Mouse (Mus musculus): ENCODE data around the gene Tfap2b. TPM values are rescaled to one million over a fixed set of nuclear protein-coding genes. Genes with fewer than 3 reads are reported as not detected.

Gene Tfap2b
- polyA plus RNA-seq, 1 experiment from 2014 or later: not detected

DNA sequence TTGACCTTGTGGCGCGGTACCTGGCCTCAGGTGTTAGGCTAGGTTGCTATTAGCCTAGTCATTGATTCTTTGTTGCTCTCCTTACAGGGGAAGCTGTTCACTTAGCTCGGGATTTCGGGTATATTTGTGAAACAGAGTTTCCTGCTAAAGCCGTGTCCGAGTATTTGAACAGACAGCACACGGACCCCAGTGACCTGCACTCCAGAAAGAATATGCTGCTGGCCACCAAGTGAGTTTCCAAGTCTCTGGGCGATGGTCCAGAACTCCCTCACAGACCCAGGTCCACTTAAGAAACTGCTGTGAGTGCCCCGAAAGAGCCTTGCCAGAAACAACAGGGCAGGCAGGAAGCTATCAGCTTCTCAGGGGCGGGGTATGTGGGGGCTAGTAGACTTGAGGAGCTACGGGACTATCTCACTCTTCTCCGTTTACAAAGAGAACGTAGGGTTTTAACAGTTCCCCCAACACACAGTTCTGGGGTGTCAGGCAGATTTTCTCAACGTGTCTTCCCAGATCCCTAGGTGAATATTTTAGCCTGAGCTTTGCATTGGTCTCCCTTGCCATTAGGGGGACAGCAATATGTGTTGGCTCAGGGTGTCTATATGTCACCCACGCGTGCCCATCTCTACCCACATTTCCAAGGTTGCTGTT lies 22.3 kb downstream of the Tfap2b start:
- TF ChIP-seq CTCF (IDR thresholded peaks at IDR 0.05; ENCODE audit: low read depth): no peak
- no peaks in the 10 kb centered on the region for H3K36me3 ChIP-seq (ENCODE audit: control insufficient read depth, insufficient read depth)
- H3K4me2 ChIP-seq (replicated peaks; ENCODE audit: low read depth): no peak overlapping the region
- H3K4me1 ChIP-seq (replicated peaks; ENCODE audit: control insufficient read depth, insufficient read depth, low read length): no peaks in the 10 kb centered on the region
- H3K27me3 ChIP-seq (replicated peaks; ENCODE audit: control insufficient read depth, insufficient read depth, low read length): peaks cover 79% of the 10 kb centered on the region
- ATAC-seq: no peak
- H3K4me3 ChIP-seq (ENCODE audit: low read depth, low read length): no peak overlapping the region
- WGBS: 2% methylated on average over 16 of the region's 16 CpGs
- H3K9ac ChIP-seq (ENCODE audit: low read depth, low read length): no peak overlapping the region
- H3K27ac ChIP-seq (ENCODE audit: low read depth, low read length): no peak overlapping the region
- H3K9me3 ChIP-seq (ENCODE audit: control insufficient read depth): no peaks in the 10 kb centered on the region

DNA sequence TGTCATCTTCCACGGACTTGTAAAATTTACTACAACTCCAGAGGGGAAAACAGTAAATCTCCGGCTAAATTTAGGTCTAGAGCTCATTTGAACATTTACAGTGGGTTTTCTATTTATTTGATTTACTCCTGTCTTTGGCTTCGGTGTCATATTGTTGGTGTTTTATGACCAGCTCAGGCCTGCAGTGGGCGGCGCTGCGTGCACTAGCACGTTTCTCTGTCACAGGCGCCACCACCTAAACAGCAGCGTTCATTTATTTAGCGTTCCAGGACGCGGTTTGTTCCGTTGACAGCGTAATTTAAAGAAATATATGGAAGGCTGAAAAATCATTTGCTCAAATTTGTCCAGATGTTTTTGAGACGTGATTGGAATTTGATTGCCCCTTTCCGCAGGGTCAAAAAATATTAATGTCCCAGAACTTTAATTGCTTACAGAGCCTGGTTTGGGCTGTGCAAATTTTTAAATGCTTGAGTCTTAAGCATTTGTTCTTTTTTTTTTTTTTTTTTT lies 22.9 kb downstream of the Tfap2b start:
- H3K9ac ChIP-seq (ENCODE audit: low read depth, low read length): no peak overlapping the region
- ATAC-seq: no peak
- TF ChIP-seq CTCF (IDR thresholded peaks at IDR 0.05; ENCODE audit: low read depth): no peak
- WGBS: 5% methylated on average over 16 of the region's 16 CpGs
- no peak overlapping the region for H3K4me3 ChIP-seq (ENCODE audit: low read depth, low read length)
- no peak overlapping the region for H3K27ac ChIP-seq (ENCODE audit: low read depth, low read length)
- peaks cover 85% of the 10 kb centered on the region for H3K27me3 ChIP-seq (replicated peaks; ENCODE audit: control insufficient read depth, insufficient read depth, low read length)
- no peak overlapping the region for H3K4me2 ChIP-seq (replicated peaks; ENCODE audit: low read depth)
- H3K4me1 ChIP-seq (replicated peaks; ENCODE audit: control insufficient read depth, insufficient read depth, low read length): no peaks in the 10 kb centered on the region
- no peaks in the 10 kb centered on the region for H3K36me3 ChIP-seq (ENCODE audit: control insufficient read depth, insufficient read depth)
- no peaks in the 10 kb centered on the region for H3K9me3 ChIP-seq (ENCODE audit: control insufficient read depth)

DNA sequence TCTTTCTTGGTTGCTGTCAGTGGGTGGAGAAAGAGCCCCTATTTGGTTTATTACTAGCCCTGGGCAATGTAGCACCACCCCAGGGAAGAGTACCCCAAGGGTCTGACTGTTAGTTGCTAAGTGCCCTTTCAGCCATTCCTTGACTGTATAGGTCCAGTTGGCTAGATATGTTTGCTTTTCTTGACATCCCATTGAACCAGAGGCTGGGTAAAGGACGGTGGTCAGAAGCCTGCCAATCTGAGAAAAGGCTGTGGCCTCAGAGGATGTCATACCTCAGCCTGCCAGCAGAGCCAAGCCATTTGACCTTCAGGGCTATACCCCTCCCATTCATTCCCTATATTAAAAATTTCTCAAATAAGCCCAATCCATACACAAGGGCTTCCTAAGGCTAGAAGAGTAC lies 24.0 kb downstream of the Tfap2b start:
- H3K27me3 ChIP-seq (replicated peaks; ENCODE audit: control insufficient read depth, insufficient read depth, low read length): peaks cover 86% of the 10 kb centered on the region
- no peak for ATAC-seq

GRCm38 (mm10) chr1:19233857-19234256 lies 25.1 kb downstream of the Tfap2b start:
- H3K4me1 ChIP-seq (replicated peaks; ENCODE audit: control insufficient read depth, insufficient read depth, low read length): no peaks in the 10 kb centered on the region
- WGBS: 2% methylated on average over 19 of the region's 19 CpGs

More for the DNA sequence above, 24.0 kb downstream of the Tfap2b start:
- Histone ChIP-seq H3K9me3 (ENCODE audit: control insufficient read depth) (no peaks in the 10 kb centered on the region), H3K4me1 (replicated peaks; ENCODE audit: control insufficient read depth, insufficient read depth, low read length) (no peaks in the 10 kb centered on the region), H3K27ac (ENCODE audit: low read depth, low read length) (no peak overlapping the region), H3K4me2 (replicated peaks; ENCODE audit: low read depth) (no peak overlapping the region), H3K9ac (ENCODE audit: low read depth, low read length) (no peak overlapping the region), H3K36me3 (ENCODE audit: control insufficient read depth, insufficient read depth) (no peaks in the 10 kb centered on the region), H3K4me3 (ENCODE audit: low read depth, low read length) (no peak overlapping the region)
- 0% methylated on average over 1 of the region's 1 CpGs for WGBS
- TF ChIP-seq CTCF (IDR thresholded peaks at IDR 0.05; ENCODE audit: low read depth): no peak

DNA sequence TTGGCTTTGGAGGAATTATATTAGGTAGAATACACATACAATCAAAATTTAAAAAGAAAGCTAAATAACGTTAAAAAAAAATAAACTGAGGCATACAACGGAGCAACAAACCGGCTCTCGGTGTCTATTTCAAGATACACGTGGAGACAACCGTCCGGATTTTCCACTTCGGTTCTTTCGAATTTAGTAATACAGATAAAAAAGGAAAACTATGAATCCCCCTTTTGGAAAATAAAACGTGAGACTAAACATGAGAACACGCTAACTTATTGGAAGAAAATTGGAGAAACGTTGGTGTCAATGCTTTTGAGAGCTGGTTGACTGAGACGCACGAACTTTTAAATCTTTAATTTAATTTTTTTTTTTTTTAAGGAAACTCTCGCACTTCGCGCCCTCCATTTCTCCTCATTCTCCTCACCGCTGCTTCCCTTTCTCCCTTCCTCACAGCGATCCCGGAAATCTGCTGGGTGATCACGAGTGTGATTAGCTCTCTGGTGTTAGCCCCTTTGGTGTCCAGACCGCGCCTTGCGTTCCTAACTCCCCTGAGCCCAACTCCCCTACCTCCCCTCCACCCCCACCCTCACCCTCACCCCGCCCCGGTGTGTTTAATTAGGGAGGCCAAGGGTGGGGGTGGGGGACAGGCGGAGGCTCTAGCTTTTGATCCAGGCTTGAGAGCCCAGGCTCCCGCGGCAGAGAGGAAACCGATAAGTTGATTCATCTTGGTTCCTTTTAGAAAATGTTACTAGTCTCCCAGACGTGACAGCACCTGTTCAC lies 25.9 kb downstream of the Tfap2b start:
- Histone ChIP-seq H3K9ac (ENCODE audit: low read depth, low read length) (no peak overlapping the region), H3K4me3 (ENCODE audit: low read depth, low read length) (no peak overlapping the region), H3K9me3 (ENCODE audit: control insufficient read depth) (no peaks in the 10 kb centered on the region), H3K36me3 (ENCODE audit: control insufficient read depth, insufficient read depth) (no peaks in the 10 kb centered on the region), H3K4me2 (replicated peaks; ENCODE audit: low read depth) (no peak overlapping the region), H3K4me1 (replicated peaks; ENCODE audit: control insufficient read depth, insufficient read depth, low read length) (no peaks in the 10 kb centered on the region), H3K27ac (ENCODE audit: low read depth, low read length) (no peak overlapping the region), H3K27me3 (replicated peaks; ENCODE audit: control insufficient read depth, insufficient read depth, low read length) (peaks cover 75% of the 10 kb centered on the region)
- TF ChIP-seq CTCF (IDR thresholded peaks at IDR 0.05; ENCODE audit: low read depth): no peak
- WGBS: 2% methylated on average over 31 of the region's 31 CpGs
- no peak for ATAC-seq

More at GRCm38 (mm10) chr1:19233857-19234256, 25.1 kb downstream of the Tfap2b start:
- Histone ChIP-seq H3K27ac (ENCODE audit: low read depth, low read length) (no peak overlapping the region), H3K9ac (ENCODE audit: low read depth, low read length) (no peak overlapping the region), H3K9me3 (ENCODE audit: control insufficient read depth) (no peaks in the 10 kb centered on the region), H3K27me3 (replicated peaks; ENCODE audit: control insufficient read depth, insufficient read depth, low read length) (peaks cover 80% of the 10 kb centered on the region), H3K4me2 (replicated peaks; ENCODE audit: low read depth) (no peak overlapping the region), H3K36me3 (ENCODE audit: control insufficient read depth, insufficient read depth) (no peaks in the 10 kb centered on the region), H3K4me3 (ENCODE audit: low read depth, low read length) (no peak overlapping the region)
- TF ChIP-seq CTCF (IDR thresholded peaks at IDR 0.05; ENCODE audit: low read depth): no peak
- no peak for ATAC-seq

GRCm38 (mm10) chr1:19236051-19236450 lies 27.3 kb downstream of the Tfap2b start:
- H3K9ac ChIP-seq (ENCODE audit: low read depth, low read length): no peak overlapping the region
- H3K4me1 ChIP-seq (replicated peaks; ENCODE audit: control insufficient read depth, insufficient read depth, low read length): no peaks in the 10 kb centered on the region
- whole genome bisulfite sequencing: 2% methylated on average over 5 of the region's 5 CpGs
- H3K27me3 ChIP-seq (replicated peaks; ENCODE audit: control insufficient read depth, insufficient read depth, low read length): peaks cover 78% of the 10 kb centered on the region
- H3K4me3 ChIP-seq (ENCODE audit: low read depth, low read length): no peak overlapping the region
- ATAC-seq: no peak
- no peak overlapping the region for H3K4me2 ChIP-seq (replicated peaks; ENCODE audit: low read depth)
- no peak overlapping the region for H3K27ac ChIP-seq (ENCODE audit: low read depth, low read length)
- H3K36me3 ChIP-seq (ENCODE audit: control insufficient read depth, insufficient read depth): no peaks in the 10 kb centered on the region
- H3K9me3 ChIP-seq (ENCODE audit: control insufficient read depth): no peaks in the 10 kb centered on the region
- no peak for TF ChIP-seq CTCF (IDR thresholded peaks at IDR 0.05; ENCODE audit: low read depth)
